Mouse (Mus musculus): ENCODE data around the gene Mymx. TPM values are rescaled to one million over a fixed set of nuclear protein-coding genes. Genes with fewer than 3 reads are reported as not detected.

Mymx gene
- polyA plus RNA-seq, 1 experiment, result not detected

DNA sequence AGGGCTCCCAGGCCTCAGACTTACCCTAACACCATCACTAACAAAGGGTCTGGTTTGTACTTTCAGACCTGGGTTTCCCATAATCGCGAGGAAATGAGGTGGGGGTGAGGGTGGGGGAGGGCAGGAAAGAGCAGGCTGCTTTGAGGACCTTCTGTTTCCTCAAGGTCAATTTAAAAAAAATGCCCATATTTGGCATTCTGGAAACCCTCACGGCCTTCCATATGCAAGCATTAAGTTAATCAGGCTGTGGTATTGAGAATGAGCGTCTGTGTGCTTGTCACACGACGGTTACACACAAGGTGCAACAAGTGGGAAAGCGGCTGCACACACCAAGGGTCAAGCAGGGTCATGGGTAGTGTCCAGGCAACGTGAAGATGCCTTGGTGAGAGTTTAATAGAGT lies 10.1 kb upstream of the Mymx start:
- DNase-seq (ENCODE audit: extremely low spot score in 1 of 2, low spot score in 1 of 2), result no peak

GRCm38 (mm10) chr17:45610144-45610866 lies 8.4 kb upstream of the Mymx start:
- no peak for DNase-seq (ENCODE audit: extremely low spot score in 1 of 2, low spot score in 1 of 2)

DNA sequence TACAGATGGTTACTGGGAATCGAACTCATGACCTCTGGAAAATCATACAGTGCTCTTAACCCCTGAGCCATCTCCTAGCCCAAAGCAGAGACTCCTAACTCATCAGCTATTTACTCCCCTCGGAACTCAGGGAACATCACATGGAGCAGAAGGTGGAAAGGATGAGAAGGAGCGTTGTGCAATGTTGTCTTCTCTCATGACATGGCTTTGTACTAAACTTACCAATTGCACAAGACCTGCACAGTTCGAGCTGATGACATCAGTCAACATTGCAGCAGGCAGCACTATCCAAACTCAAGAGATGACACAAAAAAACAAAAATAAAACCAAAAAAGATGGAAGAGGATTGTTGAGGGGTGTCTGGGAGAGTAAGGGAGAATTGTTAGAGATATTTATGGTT lies 6.5 kb upstream of the Mymx start:
- no peak for DNase-seq (ENCODE audit: extremely low spot score in 1 of 2, low spot score in 1 of 2)

GRCm38 (mm10) chr17:45606992-45607879 lies 5.3 kb upstream of the Mymx start:
- no peak for DNase-seq (ENCODE audit: extremely low spot score in 1 of 2, low spot score in 1 of 2)

DNA sequence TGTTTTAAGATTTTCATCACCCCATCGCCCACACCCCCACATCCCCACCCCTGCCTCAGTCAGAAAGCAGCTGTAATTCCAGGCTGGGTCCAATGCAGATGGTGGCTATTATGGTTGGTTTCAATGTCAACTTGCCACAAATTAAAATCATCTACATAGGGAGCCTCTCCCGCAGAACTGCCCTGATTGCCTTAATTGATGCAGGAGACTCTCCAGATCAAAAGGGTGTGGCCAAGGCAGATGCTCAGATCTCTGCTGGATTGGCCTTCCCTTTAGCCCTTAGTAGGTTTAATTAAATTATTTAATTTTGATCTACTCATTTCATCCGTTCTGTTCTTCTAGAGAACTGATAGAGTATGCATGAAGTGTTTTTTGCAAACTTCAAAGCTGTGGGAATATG lies 1.1 kb upstream of the Mymx start:
- no peak for DNase-seq (ENCODE audit: extremely low spot score in 1 of 2, low spot score in 1 of 2)

DNA sequence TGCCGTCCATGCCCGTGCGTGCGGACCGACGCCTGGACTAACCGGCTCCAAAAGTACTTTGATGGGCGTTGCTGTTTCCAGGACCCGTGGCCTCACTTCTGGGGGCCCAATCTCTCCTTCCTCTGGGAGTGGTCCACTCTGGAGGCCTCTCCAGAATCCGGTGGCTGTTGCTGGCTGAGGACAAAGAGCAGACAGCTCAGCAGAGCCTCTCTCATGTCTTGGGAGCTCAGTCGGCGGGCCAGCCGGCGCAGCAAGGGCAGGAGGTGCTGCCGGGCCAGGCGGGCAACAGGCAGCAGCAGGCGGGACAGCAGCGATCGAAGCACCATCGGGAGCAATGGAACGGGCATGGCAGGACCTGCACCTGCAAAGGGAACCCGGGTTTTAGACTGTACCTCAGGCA lies 577 bp downstream of the Mymx start:
- no peak for DNase-seq (ENCODE audit: extremely low spot score in 1 of 2, low spot score in 1 of 2)

DNA sequence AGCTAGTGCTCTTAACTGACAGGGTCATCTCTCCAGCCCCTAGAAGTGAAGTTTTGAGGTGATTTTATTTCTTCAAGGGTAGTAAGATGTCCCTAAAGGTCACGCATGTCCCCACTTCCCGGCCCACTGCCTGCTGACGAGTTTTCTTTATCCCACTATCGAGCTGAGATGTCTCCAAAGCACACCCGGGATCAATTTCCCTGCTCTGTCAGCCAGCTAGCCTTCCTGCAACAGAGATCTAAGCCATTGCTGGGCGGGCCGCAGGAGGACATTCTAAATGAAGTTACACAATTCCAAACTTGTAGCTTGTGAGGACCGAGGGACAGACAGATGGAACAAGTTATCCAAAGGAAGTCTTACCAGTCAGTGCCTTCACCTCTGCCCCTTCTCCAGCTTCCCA lies 1.6 kb downstream of the Mymx start:
- DNase-seq (ENCODE audit: extremely low spot score in 1 of 2, low spot score in 1 of 2), result no peak

- DNase-seq (ENCODE audit: extremely low spot score in 1 of 2, low spot score in 1 of 2), result no peak
Observed at GRCm38 (mm10) chr17:45599446-45600242, 2.3 kb downstream of the Mymx start, which contains the start of gene Slc29a1. Gene Slc29a1 (minus strand): TSS chr17:45599606.

DNA sequence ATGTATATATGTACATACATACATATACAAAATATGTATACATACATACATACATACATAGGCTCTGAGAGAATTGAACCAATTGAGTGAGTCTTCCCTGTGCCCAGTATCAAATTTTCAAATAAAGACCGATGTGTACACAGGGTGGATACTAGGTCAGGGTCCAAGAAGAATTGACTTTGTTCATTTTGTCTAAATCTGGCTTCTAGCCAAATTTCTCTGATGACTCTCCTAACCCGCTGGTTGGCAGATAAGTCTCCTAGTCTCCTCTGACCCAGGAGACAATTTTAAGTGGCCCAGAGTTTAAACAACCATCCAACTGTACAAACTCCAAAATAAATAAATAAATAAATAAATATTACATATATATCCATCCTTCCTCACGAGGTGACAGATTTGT lies 3.0 kb downstream of the Mymx start:
- DNase-seq (ENCODE audit: extremely low spot score in 1 of 2, low spot score in 1 of 2), result no peak

- no peak for DNase-seq (ENCODE audit: extremely low spot score in 1 of 2, low spot score in 1 of 2)
Observed at GRCm38 (mm10) chr17:45598376-45598775, 3.5 kb downstream of the Mymx start.

DNA sequence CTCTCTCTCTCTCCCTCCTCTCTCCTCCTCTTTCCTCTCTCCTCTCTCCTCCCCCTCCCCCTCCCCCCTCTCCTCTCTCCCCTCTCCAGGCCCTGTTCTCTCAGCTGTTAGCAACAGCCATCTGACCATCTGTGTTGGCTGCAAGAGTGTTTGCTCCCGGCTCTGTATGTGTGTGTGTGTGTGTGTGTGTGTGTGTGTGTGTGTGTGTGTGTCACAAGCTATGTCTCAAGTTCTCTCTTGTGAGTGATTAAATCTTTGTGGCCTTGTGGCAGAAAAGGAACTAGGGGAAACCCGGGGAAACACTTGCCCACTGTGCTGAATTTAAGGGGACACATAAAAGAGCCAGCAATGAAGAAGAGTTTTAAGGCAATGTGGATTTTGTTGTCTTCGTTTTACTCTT lies 4.1 kb downstream of the Mymx start:
- DNase-seq (ENCODE audit: extremely low spot score in 1 of 2, low spot score in 1 of 2), result no peak

DNA sequence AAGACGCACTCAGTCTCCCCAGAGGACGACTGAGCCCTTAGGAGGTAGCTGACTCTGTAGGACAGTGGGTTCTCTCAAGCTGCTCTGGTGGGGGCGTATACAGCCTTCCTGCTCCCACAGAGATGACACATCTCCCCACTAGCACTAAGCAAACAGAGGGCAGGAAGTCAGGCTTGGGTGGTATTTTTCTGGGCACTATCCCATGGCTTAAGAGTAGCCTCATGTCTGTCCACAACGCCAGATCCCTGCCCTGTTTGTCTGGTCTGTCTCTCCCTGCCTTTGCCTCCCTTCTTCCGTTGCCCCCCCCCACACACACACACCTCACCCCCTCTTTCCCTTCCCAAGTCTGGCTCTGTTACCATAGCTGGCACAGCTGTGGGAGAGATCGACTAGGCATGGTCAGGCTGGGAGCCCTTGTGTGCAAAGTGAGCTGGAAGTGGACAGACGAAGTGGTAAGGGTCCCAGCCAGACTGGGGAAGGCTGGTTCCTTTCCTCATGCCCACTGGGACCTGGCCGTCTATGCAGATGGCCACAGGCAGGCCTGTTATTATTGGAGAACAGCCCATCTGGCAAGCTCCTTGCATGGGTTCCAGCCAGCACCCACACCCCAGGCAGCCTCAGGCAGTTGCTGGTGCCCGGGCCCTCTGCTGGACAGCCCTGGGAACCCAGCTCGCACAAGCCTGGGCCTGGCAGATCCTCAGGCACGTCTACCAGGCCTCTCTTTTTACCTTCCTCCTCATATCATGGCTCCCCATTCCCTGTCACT lies 5.1 kb downstream of the Mymx start:
- DNase-seq (ENCODE audit: extremely low spot score in 1 of 2, low spot score in 1 of 2), result peak in 1 of 2 experiments; percentile 73

GRCm38 (mm10) chr17:45595736-45596390 lies 6.0 kb downstream of the Mymx start:
- DNase-seq (ENCODE audit: extremely low spot score in 1 of 2, low spot score in 1 of 2), result peak in 1 of 2 experiments; percentile 59

DNA sequence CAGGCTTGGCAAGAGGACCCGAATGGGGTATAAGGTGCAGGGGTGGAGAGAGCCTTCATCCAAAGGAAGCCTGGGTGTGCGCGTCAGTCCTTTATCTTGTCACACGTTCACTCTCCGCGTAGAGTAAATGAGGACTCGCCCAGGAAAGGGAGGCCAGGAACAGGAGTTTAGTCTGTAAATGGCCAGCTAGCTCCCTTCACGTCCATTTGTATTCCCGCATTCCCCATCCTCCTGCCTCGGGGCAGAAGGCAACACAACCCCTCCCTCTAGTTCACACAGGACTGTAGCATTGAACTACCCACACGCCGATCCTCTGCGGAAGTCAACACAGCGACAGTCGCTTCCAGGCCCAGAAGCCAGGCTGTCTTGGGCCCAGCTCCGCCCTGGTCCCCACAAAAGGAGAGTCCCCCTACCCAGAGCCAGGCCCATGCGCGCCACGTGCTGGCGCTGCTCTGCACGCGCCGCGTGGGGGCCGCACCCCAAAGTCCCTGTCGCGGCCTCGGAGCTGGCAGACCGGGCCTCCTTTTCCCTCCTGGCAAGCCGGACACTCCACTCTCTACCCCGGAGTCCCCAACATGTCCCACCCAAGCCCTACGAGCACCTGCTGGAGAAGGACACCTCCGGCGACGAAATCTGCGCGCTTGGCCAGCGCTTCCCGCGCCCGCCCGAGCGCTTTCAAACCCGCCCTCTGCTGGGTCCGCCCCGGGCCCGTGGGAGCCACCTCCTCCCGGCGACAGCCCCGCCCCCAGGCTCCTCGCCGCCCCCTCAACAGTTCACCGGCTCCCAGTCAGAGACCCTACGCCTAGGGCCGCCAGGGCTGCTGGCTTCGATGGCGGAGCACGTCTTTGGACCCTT lies 6.8 kb downstream of the Mymx start:
- DNase-seq (ENCODE audit: extremely low spot score in 1 of 2, low spot score in 1 of 2), result no peak

GRCm38 (mm10) chr17:45594195-45594594 lies 7.7 kb downstream of the Mymx start:
- no peak for DNase-seq (ENCODE audit: extremely low spot score in 1 of 2, low spot score in 1 of 2)

DNA sequence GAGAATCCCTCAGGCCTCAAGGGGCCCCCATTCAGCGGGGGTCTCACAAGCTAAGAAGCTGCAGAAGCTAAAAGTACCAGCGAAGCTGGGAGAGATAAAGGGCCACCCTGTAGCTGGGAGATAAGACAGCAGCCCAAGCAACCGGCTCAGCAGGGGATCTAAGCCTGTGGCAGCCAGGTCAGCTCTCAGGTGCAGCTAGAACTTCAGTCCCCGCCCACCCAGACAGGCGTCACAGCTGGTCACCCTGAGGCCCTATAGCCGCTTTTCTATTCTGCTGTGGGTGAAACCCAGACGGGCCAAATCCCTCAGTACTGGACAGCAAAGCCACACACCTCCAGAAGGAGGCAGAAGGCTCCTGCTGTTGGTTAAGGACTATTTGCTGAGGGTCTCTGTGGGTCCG lies 8.4 kb downstream of the Mymx start:
- no peak for DNase-seq (ENCODE audit: extremely low spot score in 1 of 2, low spot score in 1 of 2)

- DNase-seq (ENCODE audit: extremely low spot score in 1 of 2, low spot score in 1 of 2), result no peak
Observed at GRCm38 (mm10) chr17:45592606-45593431, 9.1 kb downstream of the Mymx start.

Data from frontal cortex, adult 2 months (tissue).